ENCODE assay signal across 10 mouse cellular contexts in the genomic region with DNA sequence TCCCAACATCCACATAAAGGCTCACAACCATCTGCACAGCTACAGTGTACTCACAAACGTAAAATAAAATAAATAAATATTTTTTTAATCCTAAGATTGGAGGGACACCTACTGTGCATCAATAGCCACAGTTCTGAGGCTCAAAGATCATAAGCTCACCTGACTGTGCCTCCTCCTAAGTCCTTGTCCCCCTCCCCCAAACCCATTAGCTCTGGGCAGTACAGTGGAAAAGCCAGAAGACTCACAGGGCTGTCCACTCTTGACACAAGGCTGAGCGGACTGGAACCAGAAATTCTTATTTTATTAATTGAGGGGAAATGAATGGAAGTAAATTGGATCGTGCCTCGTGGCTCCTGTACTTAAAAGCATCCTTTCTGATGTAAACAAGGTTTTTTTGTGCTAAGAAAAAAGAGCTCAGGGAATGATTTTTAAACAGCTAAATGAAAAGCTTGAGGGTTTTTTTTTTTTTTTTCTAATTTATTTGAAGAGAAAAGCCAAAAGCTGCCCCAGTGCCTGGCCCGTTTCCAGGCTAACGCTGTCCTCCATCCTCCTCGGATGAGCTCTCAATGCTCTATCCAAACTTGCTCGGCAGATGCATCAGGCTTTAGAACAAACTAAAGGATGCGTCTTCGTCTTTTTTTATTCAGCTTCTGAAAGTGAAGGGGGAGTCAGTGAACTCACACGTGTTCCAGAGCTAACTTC.
A peak's percentile ranks its signal among the peaks of the same experiment; 100 is the strongest.
DNase-seq lines count a peak whose midpoint lies in the region; ATAC-seq lines count a peak whose summit lies in the region.
"Had no signal": no experiment of that assay in that cellular context is flagged by ENCODE, and none has a peak within 500 bp of the region (broad histone marks: within the 10 kb centered on the region; RNA-seq: fewer than 3 reads in every experiment).

No protein-coding gene starts in this region.

- H3K4me1 ChIP-seq in lung, embryonic 15.5 days = no peaks in the 10 kb centered on the region
- no peaks in the 10 kb centered on the region for H3K4me1 ChIP-seq in intestine, embryonic 16.5 days (ENCODE audit: control insufficient read depth, insufficient read depth, low read length)
- no peaks in the 10 kb centered on the region for H3K4me1 ChIP-seq in stomach, embryonic 15.5 days

- H3K4me2 ChIP-seq in lung, embryonic 15.5 days = peak overlapping the region; percentile 42; the same call in 1 of the 2 replicates
- peak overlapping the region; percentile 56 for H3K4me2 ChIP-seq in intestine, embryonic 16.5 days (ENCODE audit: low read depth, low read length)
- peak overlapping the region; percentile 56 for H3K4me2 ChIP-seq in stomach, embryonic 15.5 days

- ATAC-seq in lung, embryonic 15.5 days (ENCODE audit: borderline replicate concordance, extremely low read depth, low FRiP score, low TSS enrichment) = no peak
- ATAC-seq in intestine, embryonic 16.5 days = no peak
- no peak for ATAC-seq in stomach, embryonic 15.5 days (ENCODE audit: insufficient read depth, low FRiP score, low read depth)
- no peak for ATAC-seq in megakaryocyte, adult 5-6 weeks (ENCODE audit: poor library complexity, severe bottlenecking)

- 14% methylated on average over 11 of the region's 11 CpGs for WGBS in lung, embryonic 15.5 days
- WGBS in intestine, embryonic 16.5 days = 18% methylated on average over 11 of the region's 11 CpGs
- WGBS in stomach, embryonic 15.5 days = 16% methylated on average over 11 of the region's 11 CpGs

- H3K9me3 ChIP-seq in lung, embryonic 15.5 days = no peaks in the 10 kb centered on the region
- H3K9me3 ChIP-seq in intestine, embryonic 16.5 days (ENCODE audit: control insufficient read depth, low read length) = no peaks in the 10 kb centered on the region
- H3K9me3 ChIP-seq in stomach, embryonic 15.5 days = no peaks in the 10 kb centered on the region

- H3K27me3 ChIP-seq in lung, embryonic 15.5 days = no peaks in the 10 kb centered on the region; the same call in none of the 2 replicates
- peaks cover 3% of the 10 kb centered on the region; the same call in 1 of the 2 replicates for H3K27me3 ChIP-seq in intestine, embryonic 16.5 days (replicated peaks; ENCODE audit: control insufficient read depth, insufficient read depth, low read length)
- no peaks in the 10 kb centered on the region for H3K27me3 ChIP-seq in stomach, embryonic 15.5 days (replicated peaks)

- no peak overlapping the region for H3K4me3 ChIP-seq in lung, embryonic 15.5 days
- no peak overlapping the region for H3K4me3 ChIP-seq in intestine, embryonic 16.5 days (ENCODE audit: low read length)
- H3K4me3 ChIP-seq in stomach, embryonic 15.5 days (replicated peaks) = peak overlapping the region; percentile 21; the same call in 1 of the 2 replicates

- no peaks in the 10 kb centered on the region for H3K36me3 ChIP-seq in lung, embryonic 15.5 days
- no peaks in the 10 kb centered on the region for H3K36me3 ChIP-seq in intestine, embryonic 16.5 days (ENCODE audit: control insufficient read depth, insufficient read depth, low read length)
- H3K36me3 ChIP-seq in stomach, embryonic 15.5 days = no peaks in the 10 kb centered on the region

- peak; percentile 22 for DNase-seq in embryo, embryonic 10.5 days (ENCODE audit: low spot score)
- DNase-seq in embryo, embryonic 11 days = no peak
- DNase-seq in lung, postnatal 10 days = no peak
- no peak for DNase-seq in adrenal gland, postnatal 25 days
- DNase-seq: cerebellum, adult 11 months; kidney, postnatal 14 days had no signal

- H3K9ac ChIP-seq in lung, embryonic 15.5 days = no peak overlapping the region
- H3K9ac ChIP-seq in intestine, embryonic 16.5 days (ENCODE audit: low read depth, low read length) = no peak overlapping the region
- H3K9ac ChIP-seq in stomach, embryonic 15.5 days = no peak overlapping the region

- H3K27ac ChIP-seq in lung, embryonic 15.5 days = no peak overlapping the region
- no peak overlapping the region for H3K27ac ChIP-seq in intestine, embryonic 16.5 days (ENCODE audit: low read length)
- H3K27ac ChIP-seq in stomach, embryonic 15.5 days = no peak overlapping the region
